Mouse (Mus musculus) stomach, postnatal 0 days (tissue): Measurements from ENCODE around the gene Pmpcb.

ENCODE experiments used
- CTCF ChIP-seq: IDR thresholded peaks from 2 replicates; pipeline ENCODE4 v1.5.1; 2016; ENCODE audit warnings: antibody characterized with exemption, low read depth, mild to moderate bottlenecking, moderate library complexity
- EP300 ChIP-seq: optimal IDR thresholded peaks from 2 replicates; pipeline ENCODE3; 2016; ENCODE audit warnings: antibody characterized with exemption

DNA sequence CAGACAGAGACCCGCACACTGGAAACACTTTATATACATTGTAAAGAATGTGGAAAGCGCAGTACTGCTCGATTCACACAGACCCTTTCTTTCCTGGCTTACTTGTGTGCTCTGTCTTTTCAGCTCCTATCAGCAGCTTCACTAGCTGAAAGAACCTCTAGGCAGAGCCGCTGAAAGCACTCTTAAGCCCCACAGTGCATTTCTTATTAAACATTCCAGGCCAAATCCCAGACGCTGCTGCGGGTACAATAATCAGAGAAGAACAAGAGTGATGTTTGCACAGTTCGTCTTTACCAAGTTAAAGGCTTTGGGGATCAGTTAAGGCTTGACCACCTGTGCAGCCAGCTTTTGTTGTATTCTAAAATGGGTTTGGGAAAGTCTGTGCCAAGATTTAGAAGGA lies 12.1 kb upstream of the Pmpcb start:
- TF ChIP-seq CTCF (no peak), EP300 (no peak)
